Mouse (Mus musculus) intestine, postnatal 0 days (tissue): Measurements from ENCODE around the gene Cfap100. TPM values are rescaled to one million over a fixed set of nuclear protein-coding genes. Genes with fewer than 3 reads are reported as not detected.
A peak's percentile ranks its signal among the peaks of the same experiment; 100 is the strongest.

ENCODE experiments used
- ATAC-seq: fragments of 200-750 bp; cut with Nextera tagmentation; 2 replicates; pipeline ENCODE4 v1.8.0; 2017; ENCODE audit warnings: mild to moderate bottlenecking, moderate TSS enrichment, moderate library complexity
- H3K27ac ChIP-seq: fragments of 300-500 bp; sonication (generic); 2 replicates; pipeline ENCODE4 v1.5.1; 2014; ENCODE audit warnings: mild to moderate bottlenecking, low read depth, low read length, moderate library complexity
- H3K27me3 ChIP-seq: fragments of 300-500 bp; sonication (generic); replicated peaks from 2 replicates; pipeline ENCODE4 v1.6.1; 2014; ENCODE audit warnings: low read length, mixed read lengths; ENCODE audit not compliant: control insufficient read depth, insufficient read depth
- H3K36me3 ChIP-seq: fragments of 300-500 bp; sonication (generic); 2 replicates; pipeline ENCODE4 v1.6.1; 2014; ENCODE audit warnings: mild to moderate bottlenecking, moderate library complexity; ENCODE audit not compliant: control insufficient read depth, insufficient read depth
- H3K4me1 ChIP-seq: fragments of 300-500 bp; sonication (generic); replicated peaks from 2 replicates; pipeline ENCODE4 v1.6.1; 2014; ENCODE audit warnings: antibody characterized with exemption, low read length, mixed read lengths; ENCODE audit not compliant: control insufficient read depth, insufficient read depth
- H3K4me2 ChIP-seq: fragments of 300-500 bp; sonication (generic); replicated peaks from 2 replicates; pipeline ENCODE4 v1.6.1; 2014; ENCODE audit warnings: low read depth, mild to moderate bottlenecking, moderate library complexity
- H3K4me3 ChIP-seq: fragments of 300-500 bp; sonication (generic); 2 replicates; pipeline ENCODE4 v1.5.1; 2014; ENCODE audit warnings: low read depth, low read length
- H3K9ac ChIP-seq: fragments of 300-500 bp; sonication (generic); 2 replicates; pipeline ENCODE4 v1.6.1; 2014; ENCODE audit warnings: mild to moderate bottlenecking, low read depth, low read length
- H3K9me3 ChIP-seq: fragments of 300-500 bp; sonication (generic); 2 replicates; pipeline ENCODE4 v1.6.1; 2016; ENCODE audit warnings: mixed run types; ENCODE audit not compliant: control insufficient read depth
- CTCF ChIP-seq: sonication (generic); IDR thresholded peaks from 2 replicates; pipeline ENCODE4 v1.5.1; 2016; ENCODE audit warnings: low read depth, mild to moderate bottlenecking, control low read depth, antibody characterized with exemption, moderate library complexity
- WGBS: fragments of 180-500 bp; shearing (Covaris S2); extraction: QIAGEN DNeasy Blood & Tissue Kit; methylation state at CpG from one replicate; pipeline ENCODE4 v1.1.7; 2014; 5-methylcytosine and 5-hydroxymethylcytosine counted together
- polyA plus RNA-seq: library from polyadenylated mRNA; unstranded; fragments of >200 nt; fragmentation: Nextera tagmentation; extraction: Ambion mirVana; gene quantifications from 2 replicates; pipeline ENCODE4 v1.2.1, GENCODE M21; 2015

Gene Cfap100
- polyA plus RNA-seq, 1 experiment from 2014 or later, result not detected

GRCm38 (mm10) chr6:90411926-90412325 lies 16.7 kb downstream of the Cfap100 start:
- H3K9ac ChIP-seq, result no peak overlapping the region
- H3K9me3 ChIP-seq, result no peaks in the 10 kb centered on the region
- no peaks in the 10 kb centered on the region for H3K27me3 ChIP-seq
- no peaks in the 10 kb centered on the region; the same call in 1 of the 2 replicates for H3K36me3 ChIP-seq
- H3K4me1 ChIP-seq, result no peaks in the 10 kb centered on the region
- no peak overlapping the region for H3K27ac ChIP-seq
- no peak for ATAC-seq
- H3K4me3 ChIP-seq, result no peak overlapping the region
- no peak overlapping the region for H3K4me2 ChIP-seq
- WGBS, result 72% methylated on average over 7 of the region's 7 CpGs
- no peak for TF ChIP-seq CTCF

- ATAC-seq, result no peak
These were observed 17.6 kb downstream of the Cfap100 start for GRCm38 (mm10) chr6:90410972-90411371.

GRCm38 (mm10) chr6:90408632-90409031 lies 20.0 kb downstream of the Cfap100 start:
- ATAC-seq, result no peak
- Histone ChIP-seq H3K4me3 (no peak overlapping the region), H3K4me2 (no peak overlapping the region), H3K4me1 (no peaks in the 10 kb centered on the region), H3K27me3 (no peaks in the 10 kb centered on the region), H3K9ac (no peak overlapping the region), H3K36me3 (peaks cover 6% of the 10 kb centered on the region; the same call in 1 of the 2 replicates), H3K27ac (no peak overlapping the region), H3K9me3 (no peaks in the 10 kb centered on the region)
- no peak for TF ChIP-seq CTCF

More at GRCm38 (mm10) chr6:90410972-90411371, 17.6 kb downstream of the Cfap100 start:
- 71% methylated on average over 1 of the region's 1 CpGs for WGBS
- Histone ChIP-seq H3K4me3 (no peak overlapping the region), H3K9ac (no peak overlapping the region), H3K4me2 (no peak overlapping the region), H3K27ac (no peak overlapping the region), H3K36me3 (no peaks in the 10 kb centered on the region; the same call in 1 of the 2 replicates), H3K4me1 (no peaks in the 10 kb centered on the region), H3K9me3 (no peaks in the 10 kb centered on the region), H3K27me3 (no peaks in the 10 kb centered on the region)
- TF ChIP-seq CTCF, result no peak

GRCm38 (mm10) chr6:90397291-90397690 lies 31.3 kb downstream of the Cfap100 start:
- ATAC-seq, result peak; percentile 69
- H3K9ac ChIP-seq, result no peak overlapping the region
- H3K36me3 ChIP-seq, result peaks cover 37% of the 10 kb centered on the region
- H3K27ac ChIP-seq, result no peak overlapping the region; the same call in 1 of the 2 replicates
- no peak for TF ChIP-seq CTCF
- H3K4me3 ChIP-seq, result no peak overlapping the region
- 54% methylated on average over 3 of the region's 3 CpGs for WGBS
- H3K4me1 ChIP-seq, result peaks cover 3% of the 10 kb centered on the region; the same call in 1 of the 2 replicates
- no peaks in the 10 kb centered on the region for H3K27me3 ChIP-seq
- no peaks in the 10 kb centered on the region for H3K9me3 ChIP-seq
- no peak overlapping the region for H3K4me2 ChIP-seq

GRCm38 (mm10) chr6:90395751-90396150 lies 32.8 kb downstream of the Cfap100 start:
- ATAC-seq, result no peak
- no peak overlapping the region for H3K9ac ChIP-seq
- no peaks in the 10 kb centered on the region for H3K9me3 ChIP-seq
- H3K4me2 ChIP-seq, result no peak overlapping the region
- no peak for TF ChIP-seq CTCF
- H3K4me1 ChIP-seq, result peaks cover 3% of the 10 kb centered on the region; the same call in 1 of the 2 replicates
- WGBS, result 84% methylated on average over 2 of the region's 2 CpGs
- peaks cover 30% of the 10 kb centered on the region for H3K36me3 ChIP-seq
- no peak overlapping the region for H3K27ac ChIP-seq
- no peak overlapping the region for H3K4me3 ChIP-seq
- H3K27me3 ChIP-seq, result no peaks in the 10 kb centered on the region

- WGBS, result 39% methylated on average over 3 of the region's 3 CpGs
- no peaks in the 10 kb centered on the region for H3K27me3 ChIP-seq
These were observed 34.6 kb downstream of the Cfap100 start for GRCm38 (mm10) chr6:90393948-90394347.

GRCm38 (mm10) chr6:90390629-90391028 lies 38.0 kb downstream of the Cfap100 start:
- no peak overlapping the region for H3K4me2 ChIP-seq
- H3K9me3 ChIP-seq, result no peaks in the 10 kb centered on the region
- no peaks in the 10 kb centered on the region for H3K27me3 ChIP-seq
- H3K27ac ChIP-seq, result no peak overlapping the region
- TF ChIP-seq CTCF, result no peak
- H3K4me1 ChIP-seq, result peaks cover 3% of the 10 kb centered on the region; the same call in 1 of the 2 replicates
- H3K4me3 ChIP-seq, result no peak overlapping the region
- peaks cover 36% of the 10 kb centered on the region for H3K36me3 ChIP-seq
- H3K9ac ChIP-seq, result no peak overlapping the region
- ATAC-seq, result no peak
- WGBS, result 80% methylated on average over 4 of the region's 4 CpGs

More at GRCm38 (mm10) chr6:90393948-90394347, 34.6 kb downstream of the Cfap100 start:
- TF ChIP-seq CTCF, result no peak
- Histone ChIP-seq H3K9ac (no peak overlapping the region), H3K4me2 (no peak overlapping the region), H3K9me3 (no peaks in the 10 kb centered on the region), H3K36me3 (peaks cover 24% of the 10 kb centered on the region), H3K4me3 (no peak overlapping the region), H3K4me1 (peaks cover 3% of the 10 kb centered on the region; the same call in 1 of the 2 replicates), H3K27ac (no peak overlapping the region)
- ATAC-seq, result peak; percentile 58
